ENCODE assay signal across 9 mouse cellular contexts in the genomic region with DNA sequence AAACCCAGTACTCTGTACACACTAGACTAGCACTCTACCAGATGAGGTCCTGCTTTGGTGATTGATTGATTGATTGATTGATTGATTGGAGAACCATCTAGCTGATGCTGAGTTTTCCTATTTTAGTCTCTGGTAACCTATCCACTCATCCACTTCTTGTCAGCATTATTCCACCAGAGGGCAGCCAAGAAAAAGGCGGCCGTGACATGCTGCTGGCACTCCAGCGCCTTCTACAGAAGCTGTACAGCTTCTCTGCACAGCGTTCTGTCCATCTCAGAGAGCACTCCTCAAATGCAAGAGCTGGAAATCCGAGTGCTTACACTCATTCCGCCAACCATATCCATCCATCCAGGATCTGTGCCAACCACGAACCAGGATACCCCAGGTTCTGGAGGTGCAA. TPM values are rescaled to one million over a fixed set of nuclear protein-coding genes. Genes with fewer than 3 reads are reported as not detected.
DNase-seq lines count a peak whose midpoint lies in the region; ATAC-seq and TF ChIP-seq lines count a peak whose summit lies in the region.
"Had no signal": no experiment of that assay in that cellular context is flagged by ENCODE, and none has a peak within 500 bp of the region (broad histone marks: within the 10 kb centered on the region; RNA-seq: fewer than 3 reads in every experiment).

No protein-coding gene starts in this region.

- H3K4me3 ChIP-seq in forebrain, embryonic 16.5 days (replicated peaks; ENCODE audit: low read length) = no peak overlapping the region
- H3K4me3 ChIP-seq in hindbrain, embryonic 13.5 days = no peak overlapping the region
- H3K4me3 ChIP-seq: embryonic facial prominence, embryonic 15.5 days had no signal

- no peaks in the 10 kb centered on the region for H3K27me3 ChIP-seq in forebrain, embryonic 16.5 days (replicated peaks; ENCODE audit: control insufficient read depth, insufficient read depth, low read length)
- H3K27me3 ChIP-seq in hindbrain, embryonic 13.5 days = no peaks in the 10 kb centered on the region
- H3K27me3 ChIP-seq: embryonic facial prominence, embryonic 15.5 days had no signal

- peak; percentile 25 for DNase-seq in Muller cell, postnatal 12 days (ENCODE audit: inconsistent ontology term)
- peak; percentile 78 for DNase-seq in brain, embryonic 14.5 days (ENCODE audit: low read depth)
- DNase-seq in layer of hippocampus, adult 9-11 months = peak; percentile 59
- peak; percentile 82 for DNase-seq in lung, postnatal 36 days
- DNase-seq in right cerebral cortex, postnatal 10 days (ENCODE audit: low spot score in 2 of 2) = peak; percentile 78
- no peak for DNase-seq in natural killer cell, adult 2 months (ENCODE audit: low spot score in 2 of 2)

- H3K27ac ChIP-seq in forebrain, embryonic 16.5 days (ENCODE audit: low read length) = no peak overlapping the region
- no peak overlapping the region for H3K27ac ChIP-seq in hindbrain, embryonic 13.5 days
- H3K27ac ChIP-seq: embryonic facial prominence, embryonic 15.5 days had no signal

- no peak overlapping the region for H3K9ac ChIP-seq in forebrain, embryonic 16.5 days (replicated peaks; ENCODE audit: low read depth, low read length)
- H3K9ac ChIP-seq in hindbrain, embryonic 13.5 days = no peak overlapping the region
- H3K9ac ChIP-seq: embryonic facial prominence, embryonic 15.5 days had no signal

- TF ChIP-seq CTCF in brain, embryonic 14.5 days (IDR thresholded peaks at IDR 0.05; ENCODE audit: borderline replicate concordance, extremely low read depth, insufficient read depth, insufficient read length) = peak; percentile 64; the same call in 1 of the 2 replicates

- peak; percentile 57 for ATAC-seq in forebrain, embryonic 16.5 days
- ATAC-seq in hindbrain, embryonic 13.5 days (ENCODE audit: low FRiP score) = peak; percentile 72

- WGBS in forebrain, embryonic 16.5 days = 25% methylated on average over 7 of the region's 7 CpGs
- WGBS in hindbrain, embryonic 13.5 days = 35% methylated on average over 7 of the region's 7 CpGs

- no peaks in the 10 kb centered on the region for H3K9me3 ChIP-seq in forebrain, embryonic 16.5 days (ENCODE audit: control insufficient read depth, low read length)
- no peaks in the 10 kb centered on the region for H3K9me3 ChIP-seq in hindbrain, embryonic 13.5 days
- H3K9me3 ChIP-seq: embryonic facial prominence, embryonic 15.5 days had no signal

- no peak for TF ChIP-seq POLR2A in brain, embryonic 14.5 days (IDR thresholded peaks at IDR 0.05; ENCODE audit: borderline replicate concordance, extremely low read depth, insufficient read depth, insufficient read length, poor library complexity, severe bottlenecking)

- H3K4me1 ChIP-seq in forebrain, embryonic 16.5 days (replicated peaks; ENCODE audit: control insufficient read depth, insufficient read depth, low read length) = no peaks in the 10 kb centered on the region; the same call in 1 of the 2 replicates
- H3K4me1 ChIP-seq in hindbrain, embryonic 13.5 days (replicated peaks) = peaks cover 16% of the 10 kb centered on the region

- no peaks in the 10 kb centered on the region for H3K36me3 ChIP-seq in forebrain, embryonic 16.5 days (ENCODE audit: control insufficient read depth, insufficient read depth)
- H3K36me3 ChIP-seq in hindbrain, embryonic 13.5 days = peaks cover 4% of the 10 kb centered on the region
- H3K36me3 ChIP-seq: embryonic facial prominence, embryonic 15.5 days had no signal

- H3K4me2 ChIP-seq in forebrain, embryonic 16.5 days (ENCODE audit: low read length) = no peak overlapping the region
- no peak overlapping the region for H3K4me2 ChIP-seq in hindbrain, embryonic 13.5 days
- H3K4me2 ChIP-seq: embryonic facial prominence, embryonic 15.5 days had no signal

RNA-seq across cellular contexts. Expression of a gene that starts 5.8 kb away (rescaled TPM):
- polyA plus RNA-seq in brain, embryonic 14.5 days (2012; rRNA removed) = 65.1 and 68.9 TPM in 2 replicates
- polyA plus RNA-seq in forebrain, embryonic 16.5 days (2015; fragmentation: Nextera tagmentation; extraction: Ambion mirVana) = 87.8 and 88.3 TPM in 2 replicates
- 79.5 and 80.8 TPM in 2 replicates for polyA plus RNA-seq in hindbrain, embryonic 13.5 days (2015; fragmentation: Nextera tagmentation; extraction: Ambion mirVana)

Comparison
In these comparisons a context has a peak if more than half of its experiments do, and no peak if none do; other contexts are left out.
1. DNase-seq: peak in Muller cell, postnatal 12 days (single experiment), brain, embryonic 14.5 days (single experiment), layer of hippocampus, adult 9-11 months (single experiment), lung, postnatal 36 days (single experiment) and right cerebral cortex, postnatal 10 days (2 of 2); none in natural killer cell, adult 2 months (0 of 2).